Mouse (Mus musculus) gastrocnemius, postnatal 14 days (tissue): ENCODE measurements around the gene F5. TPM values are rescaled to one million over a fixed set of nuclear protein-coding genes. Genes with fewer than 3 reads are reported as not detected.

Experiments
- DNase-seq: peaks from one replicate; pipeline ENCODE4 v3.0.0; 2021; ENCODE audit warnings: mixed read lengths
- intact Hi-C: fragments of 180-260 bp; cut with DNase I; formaldehyde crosslinking; loops from one replicate; pipeline ENCODE4 v1.15.1; 2025; ENCODE audit warnings: low total_unique reads
- total RNA-seq, 2 experiments: library from RNA; stranded (reverse); gene quantifications; 2 replicates each; pipeline ENCODE4 v1.2.3; 2021

Gene F5
- total RNA-seq, 2 experiments from 2014 or later: 0.07 to 0.14 TPM

DNA sequence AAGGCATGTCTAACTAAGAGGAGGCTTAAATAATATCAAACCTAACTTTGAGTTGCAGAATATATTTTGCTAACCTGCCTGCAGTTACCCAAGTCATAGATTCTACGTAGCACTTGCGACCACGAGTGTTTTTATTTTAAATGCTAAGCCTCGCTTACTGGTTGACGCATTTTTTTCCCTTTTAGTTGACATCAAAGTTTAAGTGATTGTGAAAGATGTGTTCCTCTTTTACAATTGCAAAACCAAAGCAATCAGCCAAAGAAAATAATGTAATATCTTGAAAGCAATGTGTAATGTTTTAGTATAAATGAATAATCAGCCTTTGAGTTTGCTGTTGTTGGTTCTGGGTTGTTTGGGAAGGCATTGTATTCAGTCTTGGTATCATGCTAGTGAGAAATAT, 1.2 kb downstream of the F5 start:
- DNase-seq: no peak

GRCm38 (mm10) chr1:164154983-164155382, 3.3 kb downstream of the F5 start:
- intact Hi-C loops: no loop called here
- DNase-seq: no peak

More for the DNA sequence above, 1.2 kb downstream of the F5 start:
- intact Hi-C loops: no loop called here

DNA sequence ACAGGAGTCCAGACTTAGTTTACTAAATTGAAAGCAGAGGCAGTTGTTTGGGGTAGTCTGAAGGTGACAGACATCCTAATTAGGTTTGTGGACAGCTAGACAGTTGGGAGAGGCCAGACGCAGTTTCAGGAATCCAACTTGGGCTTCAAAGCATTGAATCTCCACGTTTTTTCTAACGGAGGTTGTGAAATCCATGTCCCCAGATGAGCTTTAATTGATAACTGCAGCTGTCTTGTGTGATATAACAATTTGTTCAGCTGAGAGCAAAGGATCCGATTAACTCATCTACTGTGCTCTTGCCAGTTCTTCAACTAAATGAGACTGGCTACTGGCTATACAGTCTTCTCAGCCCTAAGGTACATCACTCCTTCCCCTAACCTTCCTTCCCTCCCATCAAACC, 6.9 kb downstream of the F5 start:
- DNase-seq: no peak
- intact Hi-C loops: no loop called here

DNA sequence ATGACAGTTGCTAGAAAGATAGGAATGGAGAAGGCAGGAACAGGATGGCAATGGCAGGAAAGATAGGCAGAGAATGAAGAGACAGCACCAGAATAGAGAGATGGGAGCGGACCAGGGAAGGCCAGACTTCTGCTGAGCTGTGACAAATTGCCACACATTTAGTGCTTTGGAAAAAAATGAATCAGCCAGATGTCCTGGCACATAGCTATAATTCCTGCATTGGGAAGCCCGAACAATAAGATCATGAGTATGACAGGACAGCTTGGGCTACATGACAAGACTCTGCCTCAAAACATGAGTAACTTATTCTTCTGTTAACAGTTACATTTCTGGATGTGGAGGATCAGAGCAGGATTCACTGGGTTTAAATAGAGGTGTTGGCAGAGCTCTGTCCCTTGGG, 8.1 kb downstream of the F5 start:
- no peak for DNase-seq
- intact Hi-C loops: no loop called here

- no peak for DNase-seq
- intact Hi-C loops: no loop called here
Observed at GRCm38 (mm10) chr1:164162745-164163144, 11.1 kb downstream of the F5 start.

GRCm38 (mm10) chr1:164168818-164169217, 17.2 kb downstream of the F5 start:
- intact Hi-C loops: no loop called here
- DNase-seq: no peak

DNA sequence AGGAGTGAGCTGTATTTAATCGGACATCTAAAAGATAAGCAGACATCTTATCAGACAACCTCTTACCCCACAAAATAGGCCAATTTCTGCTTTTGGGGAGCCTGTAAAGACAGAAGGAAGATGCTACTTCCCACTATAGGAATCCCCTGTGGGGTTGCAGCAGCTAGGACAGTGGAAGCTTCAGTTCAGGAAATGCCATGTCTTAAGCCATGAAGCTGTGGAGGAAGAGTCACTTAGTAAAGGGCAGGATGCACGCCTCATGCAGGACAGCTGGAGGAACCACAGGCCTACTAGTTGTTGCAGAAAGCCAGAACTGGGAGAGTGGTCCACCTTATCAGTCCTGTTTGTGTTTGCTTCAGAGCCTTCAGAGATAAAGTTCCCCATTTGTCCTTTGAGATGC, 18.8 kb downstream of the F5 start:
- intact Hi-C loops: no loop called here
- DNase-seq: no peak

GRCm38 (mm10) chr1:164173145-164173544, 21.5 kb downstream of the F5 start:
- DNase-seq: no peak
- intact Hi-C loops: no loop called here

DNA sequence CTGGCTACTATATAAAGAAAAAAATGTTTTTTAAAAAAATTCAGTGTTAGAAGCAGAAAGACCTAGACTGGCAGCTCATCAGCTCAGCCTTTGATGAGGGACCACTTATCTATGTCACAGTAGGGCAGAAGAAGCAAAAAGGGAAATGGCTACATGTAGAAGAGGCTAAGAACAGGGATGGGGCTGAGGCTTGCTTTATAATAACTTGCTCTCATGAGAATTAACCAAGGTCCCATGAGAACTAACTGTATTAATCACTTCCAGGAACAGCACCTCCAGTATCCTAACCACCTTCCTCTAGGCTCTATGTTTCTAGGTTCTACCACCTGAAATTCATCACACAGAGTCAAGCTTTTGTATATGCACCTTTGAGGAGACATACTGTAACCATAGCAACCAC, 25.2 kb downstream of the F5 start:
- intact Hi-C loops: no loop called here
- no peak for DNase-seq

GRCm38 (mm10) chr1:164178429-164178828, 26.8 kb downstream of the F5 start:
- intact Hi-C loops: no loop called here
- no peak for DNase-seq

GRCm38 (mm10) chr1:164184142-164184870, 32.7 kb downstream of the F5 start:
- intact Hi-C loops: no loop called here

DNA sequence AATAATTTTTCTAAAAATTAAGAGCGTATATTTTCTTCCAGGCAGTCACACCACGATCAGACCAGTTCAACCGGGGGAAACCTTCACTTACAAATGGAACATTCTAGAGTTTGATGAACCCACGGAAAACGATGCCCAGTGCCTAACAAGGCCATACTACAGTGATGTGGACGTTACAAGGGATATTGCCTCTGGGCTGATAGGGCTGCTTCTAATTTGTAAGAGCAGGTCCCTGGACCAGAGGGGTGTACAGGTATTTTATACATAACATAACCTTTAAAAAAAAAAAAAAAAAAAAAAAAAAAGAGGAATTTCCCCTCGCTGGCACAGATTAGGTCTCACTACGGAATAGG, 33.2 kb downstream of the F5 start:
- intact Hi-C loops: no loop called here
- DNase-seq: no peak

More at GRCm38 (mm10) chr1:164184142-164184870, 32.7 kb downstream of the F5 start:
- peak; percentile 34 for DNase-seq

DNA sequence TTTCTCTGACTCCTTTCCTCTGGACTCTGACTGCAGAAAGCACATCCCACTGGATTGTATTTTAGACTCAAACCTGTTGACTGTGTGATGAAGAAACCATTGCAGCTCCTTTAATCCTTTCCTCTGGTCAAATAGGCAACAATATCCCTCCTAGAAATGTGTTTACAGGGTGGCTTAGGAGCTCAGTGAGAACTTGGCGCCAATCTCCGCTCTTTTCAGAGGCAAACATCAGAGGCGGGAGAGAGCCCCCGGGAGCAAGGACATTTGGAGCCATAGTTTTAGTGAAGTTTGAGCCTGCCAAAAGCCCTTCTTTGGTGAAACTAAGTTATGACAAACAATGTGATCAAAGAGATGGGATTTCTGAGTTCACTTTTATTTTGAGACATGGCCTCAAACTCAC, 33.7 kb downstream of the F5 start:
- no peak for DNase-seq
- intact Hi-C loops: no loop called here

DNA sequence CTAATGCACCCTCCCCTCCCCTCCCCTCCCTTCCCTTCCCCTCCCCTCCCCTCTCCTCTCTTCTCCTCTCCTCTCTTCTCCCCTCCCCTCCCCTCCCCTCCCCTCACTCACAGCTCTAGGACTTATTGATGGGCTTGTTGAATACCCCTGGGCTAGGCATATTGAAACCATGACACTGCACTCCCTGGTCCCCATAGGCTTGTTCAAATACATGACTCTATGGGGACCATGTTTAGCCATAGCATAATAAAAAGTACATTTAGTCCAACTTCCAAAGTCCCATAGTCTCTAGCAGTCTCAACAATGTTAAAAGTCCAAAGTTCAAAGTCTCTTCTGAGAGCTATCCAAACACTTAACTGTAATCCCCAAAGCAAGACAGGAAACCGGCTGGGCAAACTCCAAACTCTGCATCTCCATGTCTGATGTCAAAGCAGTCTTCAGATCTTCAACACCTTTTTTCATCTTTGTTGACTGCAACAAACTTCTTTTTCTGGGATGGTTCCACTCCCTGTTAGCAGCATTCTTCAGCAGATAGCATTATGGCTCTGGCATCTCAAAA, 35.4 kb downstream of the F5 start:
- intact Hi-C loops: no loop called here

GRCm38 (mm10) chr1:164199551-164199950, 47.9 kb downstream of the F5 start:
- DNase-seq: no peak
- intact Hi-C loops: no loop called here

More for the DNA sequence above, 35.4 kb downstream of the F5 start:
- no peak for DNase-seq

DNA sequence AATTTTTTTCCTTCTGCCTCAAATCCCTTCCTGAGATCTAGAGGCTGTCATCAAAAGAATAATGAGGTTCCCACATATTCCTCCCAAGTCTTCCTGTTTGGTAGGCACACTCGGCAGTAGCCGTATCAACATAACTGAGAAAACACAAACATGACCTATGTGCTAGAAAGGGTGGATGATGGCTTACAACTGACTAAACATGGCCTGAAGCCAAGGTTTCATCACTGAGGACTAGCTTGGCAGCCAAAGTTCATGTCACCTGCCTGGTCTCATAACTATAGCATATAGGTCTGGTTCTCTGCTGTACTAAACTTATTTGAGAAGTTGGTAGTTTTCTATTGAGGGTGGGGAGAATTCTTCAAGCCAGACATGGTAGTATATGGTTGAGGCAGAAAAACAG, 56.8 kb downstream of the F5 start:
- no peak for DNase-seq
- intact Hi-C loops: no loop called here

GRCm38 (mm10) chr1:164210899-164211298, 59.3 kb downstream of the F5 start:
- no peak for DNase-seq
- intact Hi-C loops: no loop called here

GRCm38 (mm10) chr1:164212686-164213085, 61.0 kb downstream of the F5 start:
- DNase-seq: no peak
- intact Hi-C loops: no loop called here

GRCm38 (mm10) chr1:164214190-164214589, 62.6 kb downstream of the F5 start:
- intact Hi-C loops: no loop called here

GRCm38 (mm10) chr1:164215097-164215496, 63.5 kb downstream of the F5 start:
- no peak for DNase-seq
- intact Hi-C loops: no loop called here

More at GRCm38 (mm10) chr1:164214190-164214589, 62.6 kb downstream of the F5 start:
- DNase-seq: no peak

DNA sequence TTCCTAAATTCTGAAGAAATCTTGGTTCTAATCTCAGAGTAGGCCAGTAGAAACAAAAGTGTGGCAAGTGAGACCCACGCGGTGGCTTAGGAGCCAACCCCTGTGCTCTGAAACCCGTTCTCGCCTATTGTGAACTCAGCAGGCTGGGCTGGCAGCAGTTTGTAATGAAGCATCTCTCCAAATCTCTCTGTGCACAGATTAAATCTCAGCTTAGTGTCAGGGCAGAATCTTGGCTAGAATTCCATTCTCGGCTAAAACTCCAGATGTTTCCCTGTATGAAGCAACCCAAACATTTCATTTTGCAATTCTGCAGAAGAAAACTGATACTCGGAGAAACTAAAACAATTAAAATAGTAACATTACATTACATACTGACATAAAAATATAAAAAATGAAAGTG, 63.9 kb downstream of the F5 start:
- intact Hi-C loops: no loop called here
- DNase-seq: no peak
